Mouse (Mus musculus) embryonic stem cell, embryonic (primary cell): ENCODE results near the gene Acy3.

Source experiments
- CTCF ChIA-PET, 4 experiments: fragments of 300-600 bp in 2 of 4; fragments of 350-600 bp in 2 of 4; sonication (Branson Sonifier 250); formaldehyde crosslinking; loops; one replicate each; lab custom pipeline; 2022; ENCODE audit warnings: inconsistent platforms in 2 of 4; lab: Charles Lee
- POLR2A ChIA-PET, 4 experiments: fragments of 300-600 bp in 2 of 4; fragments of 350-600 bp in 2 of 4; sonication (Branson Sonifier 250); formaldehyde crosslinking; loops; one replicate each; lab custom pipeline; 2022; ENCODE audit warnings: antibody characterized with exemption in 4 of 4, inconsistent platforms in 1 of 4; lab: Charles Lee

The Acy3 gene

GRCm38 (mm10) chr19:3959030-3959429 is 27.3 kb upstream of the Acy3 start:
- CTCF ChIA-PET, result interaction anchor here in 2 of 4 experiments (1.1 to 5.6 kb wide), 7 partner anchors 10 to 54 kb away, joined by 3 to 31 read pairs (median 5); partner anchors contain the start of gene Ndufv1 (in 1 of the 2)
- POLR2A ChIA-PET, result interaction anchor here in 3 of 4 experiments (0.8 to 2.4 kb wide), 5 partner anchors 12 to 41 kb away, joined by 3 to 8 read pairs (median 5); partner anchors contain the start of genes Acy3 (in 1 of the 3), Aldh3b2 (in 1 of the 3), Gm49405 (in 1 of the 3) and Nudt8 (in 1 of the 3)

GRCm38 (mm10) chr19:3960211-3960610 is 26.2 kb upstream of the Acy3 start:
- ChIA-PET CTCF (interaction anchor here (0.6 to 5.6 kb wide), 38 partner anchors 8 to 819 kb away, joined by 3 to 31 read pairs (median 4); partner anchors contain the start of genes Ndufv1 (in 3 of the 4), Gm49405 (in 2 of the 4), Nudt8 (in 2 of the 4) and Aldh3b2 (in 1 of the 4)), POLR2A (interaction anchor here in 3 of 4 experiments (0.5 to 2.6 kb wide), 18 partner anchors 11 to 384 kb away, joined by 3 to 10 read pairs (median 4); partner anchors contain the start of genes Acy3 (in 2 of the 3), Cdk2ap2 (in 1 of the 3), Doc2g (in 1 of the 3) and Gm49405 (in 1 of the 3))

GRCm38 (mm10) chr19:3961805-3962204 is 24.6 kb upstream of the Acy3 start:
- ChIA-PET POLR2A (interaction anchor here in 1 of 4 experiments (2.6 kb wide), 1 partner anchor 85 kb away, joined by 10 read pairs; the partner anchor contains the start of gene Gstp2), CTCF (interaction anchor here in 3 of 4 experiments (0.5 to 5.6 kb wide), 17 partner anchors 11 to 601 kb away, joined by 3 to 31 read pairs (median 6); partner anchors contain the start of genes Aldh3b2 (in 2 of the 3), Acy3 (in 1 of the 3) and Ndufv1 (in 1 of the 3))

- CTCF ChIA-PET, result interaction anchor here (0.5 to 5.6 kb wide), 30 partner anchors 10 to 602 kb away, joined by 3 to 31 read pairs (median 5); partner anchors contain the start of genes Aldh3b2 (in 2 of the 4), Gm49405 (in 1 of the 4), Ndufv1 (in 1 of the 4) and Nudt8 (in 1 of the 4)
- POLR2A ChIA-PET, result interaction anchor here in 2 of 4 experiments (0.7 to 2.0 kb wide), 3 partner anchors 41 to 145 kb away, joined by 3 to 5 read pairs (median 5); partner anchors contain the start of gene Ndufv1 (in 1 of the 2)
These were observed 23.9 kb upstream of the Acy3 start for GRCm38 (mm10) chr19:3962469-3962868.

GRCm38 (mm10) chr19:3964030-3964429 is 22.3 kb upstream of the Acy3 start:
- ChIA-PET CTCF (interaction anchor here in 3 of 4 experiments (0.5 to 5.6 kb wide), 10 partner anchors 12 to 374 kb away, joined by 3 to 31 read pairs (median 6); partner anchors contain the start of gene Ndufv1 (in 1 of the 3)), POLR2A (interaction anchor here in 1 of 4 experiments (2.0 kb wide), 1 partner anchor 147 kb away, joined by 5 read pairs; no protein-coding TSS in a partner anchor)

- ChIA-PET CTCF (interaction anchor here (0.6 to 1.8 kb wide), 17 partner anchors 10 to 316 kb away, joined by 3 to 7 read pairs (median 4); partner anchors contain the start of genes Ndufs8 (in 1 of the 4) and Ndufv1 (in 1 of the 4)), POLR2A (interaction anchor here (0.5 to 1.5 kb wide), 11 partner anchors 10 to 623 kb away, joined by 3 to 6 read pairs (median 4); partner anchors contain the start of gene Acy3 (in 1 of the 4))
These were observed 19.9 kb upstream of the Acy3 start for GRCm38 (mm10) chr19:3966330-3967075.

- ChIA-PET CTCF (interaction anchor here (0.6 to 1.8 kb wide), 14 partner anchors 9 to 529 kb away, joined by 3 to 7 read pairs (median 4); partner anchors contain the start of genes Ndufs8 (in 1 of the 4) and Ndufv1 (in 1 of the 4)), POLR2A (interaction anchor here (0.5 to 1.5 kb wide), 11 partner anchors 9 to 622 kb away, joined by 3 to 6 read pairs (median 4); partner anchors contain the start of gene Acy3 (in 1 of the 4))
These were observed 19.1 kb upstream of the Acy3 start for GRCm38 (mm10) chr19:3967258-3967657.

- POLR2A ChIA-PET, result interaction anchor here in 3 of 4 experiments (0.7 to 2.8 kb wide), 13 partner anchors 9 to 161 kb away, joined by 3 to 12 read pairs (median 4); partner anchors contain the start of genes Ndufv1 (in 2 of the 3), Acy3 (in 1 of the 3), Doc2g (in 1 of the 3) and Gm49405 (in 1 of the 3)
- CTCF ChIA-PET, result interaction anchor here in 3 of 4 experiments (0.6 to 5.2 kb wide), 13 partner anchors 8 to 581 kb away, joined by 3 to 27 read pairs (median 5); partner anchors contain the start of genes Gm49405 (in 1 of the 3), Gstp2 (in 1 of the 3), Ndufv1 (in 1 of the 3) and Nudt8 (in 1 of the 3)
These were observed 14.1 kb upstream of the Acy3 start, which contains the start of gene Aldh3b2 for GRCm38 (mm10) chr19:3972229-3972628. Gene Aldh3b2, plus strand, starts transcription at chr19:3972328.

GRCm38 (mm10) chr19:3974608-3975007 is 11.8 kb upstream of the Acy3 start:
- POLR2A ChIA-PET, result interaction anchor here in 1 of 4 experiments (1.3 to 1.4 kb wide), 2 partner anchors 11 to 79 kb away, joined by 3 to 4 read pairs; no protein-coding TSS in a partner anchor

GRCm38 (mm10) chr19:3975866-3976265 is 10.5 kb upstream of the Acy3 start:
- ChIA-PET POLR2A (interaction anchor here in 2 of 4 experiments (0.6 to 1.7 kb wide), 2 partner anchors 9 to 10 kb away, joined by 4 to 6 read pairs; no protein-coding TSS in a partner anchor), CTCF (interaction anchor here in 3 of 4 experiments (0.7 to 1.5 kb wide), 6 partner anchors 13 to 257 kb away, joined by 3 to 7 read pairs (median 4); no protein-coding TSS in a partner anchor)

More at GRCm38 (mm10) chr19:3974608-3975007, 11.8 kb upstream of the Acy3 start:
- CTCF ChIA-PET, result interaction anchor here in 3 of 4 experiments (0.7 to 1.6 kb wide), 3 partner anchors 28 to 62 kb away, joined by 3 to 9 read pairs (median 4); partner anchors contain the start of genes Ndufs8 (in 1 of the 3) and Ndufv1 (in 1 of the 3)

GRCm38 (mm10) chr19:3980309-3980708 is 6.1 kb upstream of the Acy3 start:
- ChIA-PET CTCF (interaction anchor here (0.5 to 3.9 kb wide), 135 partner anchors 8 to 1908 kb away, joined by 3 to 42 read pairs (median 5); partner anchors contain the start of genes Tbx10 (in 4 of the 4), Aldh3b2 (in 3 of the 4), Gm49405 (in 3 of the 4) and Nudt8 (in 3 of the 4)), POLR2A (interaction anchor here (0.5 to 2.3 kb wide), 32 partner anchors 8 to 213 kb away, joined by 3 to 15 read pairs (median 3); partner anchors contain the start of genes Gm49405 (in 2 of the 4), Gstp2 (in 2 of the 4), Ndufs8 (in 2 of the 4) and Ndufv1 (in 2 of the 4))

- POLR2A ChIA-PET, result interaction anchor here (0.6 to 2.3 kb wide), 29 partner anchors 9 to 214 kb away, joined by 3 to 15 read pairs (median 3); partner anchors contain the start of genes Gm49405 (in 3 of the 4), Nudt8 (in 3 of the 4), Gstp2 (in 2 of the 4) and Ndufv1 (in 2 of the 4)
- CTCF ChIA-PET, result interaction anchor here (0.5 to 3.9 kb wide), 129 partner anchors 8 to 1456 kb away, joined by 3 to 42 read pairs (median 5); partner anchors contain the start of genes Tbx10 (in 4 of the 4), Aldh3b2 (in 3 of the 4), Gm49405 (in 3 of the 4) and Nudt8 (in 3 of the 4)
These were observed 5.5 kb upstream of the Acy3 start for GRCm38 (mm10) chr19:3980917-3981316.

- POLR2A ChIA-PET, result interaction anchor here in 3 of 4 experiments (0.6 to 6.9 kb wide), 11 partner anchors 11 to 202 kb away, joined by 3 to 95 read pairs (median 9); partner anchors contain the start of genes Gm49405 (in 2 of the 3), Nudt8 (in 2 of the 3), Gstp2 (in 1 of the 3) and Ndufs8 (in 1 of the 3)
- CTCF ChIA-PET, result interaction anchor here in 3 of 4 experiments (0.9 to 3.9 kb wide), 8 partner anchors 16 to 245 kb away, joined by 3 to 31 read pairs (median 4); partner anchors contain the start of genes Gm49405 (in 2 of the 3), Nudt8 (in 2 of the 3), Aldh3b3 (in 1 of the 3) and Gstp2 (in 1 of the 3)
These were observed 2.7 kb upstream of the Acy3 start for GRCm38 (mm10) chr19:3983527-3984200.

- ChIA-PET POLR2A (interaction anchor here in 3 of 4 experiments (0.5 to 6.9 kb wide), 35 partner anchors 10 to 662 kb away, joined by 3 to 95 read pairs (median 5); partner anchors contain the start of genes Gm49405 (in 3 of the 3), Ndufv1 (in 3 of the 3), Nudt8 (in 3 of the 3) and 1810055G02Rik (in 1 of the 3)), CTCF (interaction anchor here in 3 of 4 experiments (0.6 to 2.9 kb wide), 12 partner anchors 14 to 266 kb away, joined by 3 to 29 read pairs (median 6); partner anchors contain the start of genes Gm49405 (in 1 of the 3), Gstp2 (in 1 of the 3), Ndufv1 (in 1 of the 3) and Nudt8 (in 1 of the 3))
These were observed 1.1 kb upstream of the Acy3 start for GRCm38 (mm10) chr19:3985261-3985681.
